Mouse (Mus musculus) kidney, postnatal 36 days (tissue): ENCODE measurements around the gene Vmn1r192.
"Not testable (repeated sequence)": the region's sequence is repeated elsewhere in the genome, so short reads cannot be mapped to it uniquely, and the experiment has no call there.

Experiments used
- DNase-seq, 2 experiments: peaks; one replicate each; pipeline ENCODE4 v3.0.0; 2021 to 2022; ENCODE audit warnings: mixed read lengths in 2 of 2

Gene Vmn1r192

DNA sequence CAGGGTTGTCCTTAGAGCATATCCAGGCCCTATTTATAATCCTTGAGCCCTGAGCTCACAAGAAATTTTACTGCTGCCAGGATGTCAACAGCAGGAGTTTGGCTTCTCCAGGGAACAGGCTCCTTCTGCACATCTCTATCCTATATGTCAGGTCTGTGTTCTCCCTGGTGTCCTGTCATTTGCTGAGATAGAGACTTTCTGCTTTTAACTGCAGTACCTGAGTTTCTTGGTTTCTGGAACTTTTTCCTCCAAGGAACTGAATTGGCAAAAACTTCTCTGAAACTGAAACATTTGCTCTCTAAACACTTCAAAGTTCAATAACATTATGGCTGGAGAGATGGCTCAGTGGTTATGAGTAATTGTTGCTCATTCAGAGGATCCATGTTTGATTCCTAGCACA lies at the start of gene Vmn1r192:
Vmn1r192 (minus strand) TSS at position 101 of the 400 bp plus-strand sequence.
- DNase-seq, result no peak

DNA sequence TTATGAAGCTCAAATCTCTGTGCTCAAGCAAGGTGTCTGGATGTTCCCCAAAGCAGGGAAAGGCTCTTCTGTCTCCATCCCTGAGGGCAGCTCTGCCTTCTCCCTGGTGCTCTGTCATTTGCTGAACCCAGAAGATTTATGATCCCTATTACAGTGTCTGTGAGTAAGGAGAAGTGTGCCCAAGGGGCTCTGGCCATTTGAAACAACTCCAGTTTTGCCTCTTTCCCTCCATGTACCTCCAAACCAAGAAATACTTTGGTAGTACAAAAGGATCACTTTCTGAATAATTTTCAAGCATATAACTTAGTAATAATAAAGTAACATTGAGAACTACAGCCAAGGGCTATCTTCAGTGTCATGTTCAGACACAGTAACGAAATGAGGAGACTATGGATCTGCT lies 32.1 kb upstream of the Vmn1r192 start, which contains the start of gene Vmn1r193:
Vmn1r193 (minus strand) TSS at position 101 of the 400 bp plus-strand sequence.
- not testable (repeated sequence) for DNase-seq

DNA sequence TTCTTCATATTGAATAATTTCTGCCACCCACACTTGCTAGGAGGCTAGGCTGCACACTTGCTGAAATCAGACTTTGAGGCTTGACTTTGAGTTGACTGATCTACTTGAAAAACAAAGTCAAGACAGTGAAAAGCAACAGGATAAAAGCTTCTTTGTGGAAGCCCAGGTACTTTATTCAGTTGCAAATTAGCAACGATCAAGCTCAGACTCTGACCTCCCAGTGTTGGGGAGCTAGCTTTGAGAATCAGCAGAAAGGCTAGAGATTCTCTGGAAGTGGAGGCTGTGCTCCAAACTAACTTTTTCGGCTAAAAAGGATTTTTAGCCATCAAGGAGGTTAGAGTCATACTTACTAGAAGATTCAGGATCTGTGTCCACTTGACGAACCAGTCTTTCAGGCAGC lies 1.8 kb upstream of the Vmn1r192 start:
- not testable (repeated sequence) for DNase-seq

DNA sequence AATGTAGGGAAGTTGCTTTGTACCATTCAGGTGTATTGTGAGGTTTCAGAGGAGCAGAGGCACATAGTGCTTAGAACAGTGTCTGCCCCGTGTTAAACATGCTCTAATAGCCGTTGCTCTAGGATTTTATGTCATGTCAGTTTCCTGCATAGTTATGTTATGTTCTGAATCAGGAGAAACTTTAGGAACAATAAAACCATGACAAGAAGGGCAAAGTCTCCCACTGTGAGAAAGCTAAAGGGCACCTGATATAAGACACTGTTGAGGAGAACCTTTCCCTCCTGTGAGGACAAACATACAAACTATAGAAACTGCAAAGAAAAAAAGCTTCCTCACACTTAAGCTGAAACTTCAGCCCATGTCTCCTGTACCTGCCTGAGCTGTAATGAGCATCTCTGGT lies 556 bp downstream of the Vmn1r192 start:
- DNase-seq, result no peak

DNA sequence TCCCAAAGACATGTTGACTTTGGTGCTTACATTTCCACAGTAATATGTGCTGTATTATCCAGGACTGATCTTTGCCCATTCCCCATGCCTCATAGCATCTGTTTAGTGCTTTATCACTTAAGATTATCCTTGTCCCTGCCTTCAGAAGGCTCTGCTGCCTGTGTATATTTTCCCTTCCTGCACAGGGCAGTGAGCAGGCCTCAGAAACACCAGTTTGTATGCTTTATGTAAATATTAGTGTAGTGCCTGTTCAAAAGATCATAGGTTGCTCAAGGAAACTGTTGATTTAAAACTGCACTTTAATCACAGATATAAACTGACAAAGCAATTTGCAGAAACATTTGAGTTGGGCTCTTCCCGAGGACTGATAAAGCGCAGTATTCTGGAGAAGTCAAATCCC lies 1.6 kb downstream of the Vmn1r192 start:
- no peak for DNase-seq

DNA sequence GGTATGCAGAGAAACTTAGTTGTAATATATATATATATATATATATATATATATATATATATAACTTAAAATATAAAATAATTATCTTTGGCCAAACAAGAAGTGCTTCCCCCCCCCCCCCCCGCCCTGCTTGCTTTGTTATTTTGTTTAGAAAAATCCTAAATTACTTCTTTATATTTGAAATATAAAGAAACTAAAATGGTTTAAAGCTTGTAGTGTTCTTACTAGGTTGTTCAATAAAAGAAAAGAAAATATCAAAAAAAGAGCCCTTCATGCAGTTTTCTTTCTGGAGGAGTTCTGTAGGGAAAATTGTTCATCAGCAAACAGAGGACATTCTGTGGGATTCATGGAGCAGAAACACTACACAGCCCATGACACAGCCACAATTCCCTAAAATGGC lies 7.1 kb downstream of the Vmn1r192 start, which contains the start of gene Vmn1r191:
Vmn1r191 (minus strand) TSS at position 101 of the 400 bp plus-strand sequence.
- DNase-seq, result no peak

DNA sequence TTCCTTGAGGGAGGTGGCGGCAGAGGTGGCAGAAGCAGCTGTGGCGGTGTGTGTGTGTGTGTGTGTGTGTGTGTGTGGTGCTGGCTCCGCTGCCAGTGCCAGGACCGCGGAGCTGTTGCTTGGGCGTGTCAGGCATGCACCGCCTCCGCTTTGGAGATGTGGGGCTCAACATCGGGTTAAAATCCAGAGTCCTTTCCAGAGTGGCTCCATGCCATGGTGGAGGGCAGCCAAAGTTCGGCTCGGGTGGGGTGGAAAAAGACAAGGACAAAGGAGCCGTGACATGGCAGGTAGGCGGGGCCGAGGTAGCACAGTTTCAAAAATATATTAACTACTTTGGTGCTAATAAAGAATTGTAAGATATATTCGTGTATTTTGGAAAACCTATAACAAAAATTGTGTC lies 22.5 kb downstream of the Vmn1r192 start:
- peak in 1 of 2 experiments; percentile 59 for DNase-seq

DNA sequence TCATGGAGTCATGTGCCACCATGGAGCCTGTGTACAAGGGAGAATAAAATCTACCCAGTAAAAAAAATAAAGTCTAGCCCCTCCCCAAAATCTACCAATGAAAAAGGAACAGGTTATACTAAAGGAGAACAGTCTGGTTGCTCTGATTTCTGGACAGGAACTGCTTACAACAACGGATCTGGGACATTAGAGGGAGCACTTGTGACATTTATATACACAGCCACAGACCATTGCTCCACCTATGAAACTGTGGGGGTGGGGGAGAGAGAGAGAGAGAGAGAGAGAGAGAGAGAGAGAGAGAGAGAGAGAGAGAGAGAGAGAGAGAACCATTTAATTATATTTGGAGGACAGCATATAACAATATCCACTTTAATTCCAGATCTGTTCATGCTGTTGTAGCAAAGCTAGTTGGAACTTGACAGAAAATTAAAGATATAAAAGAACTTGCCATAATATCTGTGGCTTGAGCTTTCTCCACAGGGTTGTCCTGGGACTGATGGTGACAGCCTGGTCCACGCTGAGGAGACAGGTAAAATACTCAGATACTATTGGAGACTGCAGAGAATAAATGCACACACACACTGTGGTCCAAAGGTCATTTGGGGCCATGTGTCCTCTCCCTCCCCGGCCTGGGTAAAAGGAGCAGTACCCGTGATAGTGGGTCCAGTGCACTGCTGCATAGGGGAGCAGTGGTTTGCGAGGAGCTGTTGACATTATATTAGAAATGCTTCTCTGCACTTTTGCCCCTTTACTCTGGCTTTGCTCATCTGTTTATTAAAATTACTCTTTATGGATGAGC lies 54.2 kb downstream of the Vmn1r192 start:
- DNase-seq, result not testable (repeated sequence)
